Mouse (Mus musculus) lung, postnatal 10 days (tissue): ENCODE measurements around the gene Sox15.

Source experiments
- DNase-seq: peaks from one replicate; pipeline ENCODE4 v3.0.0; 2021

Sox15 gene

GRCm38 (mm10) chr11:69703814-69704612 lies 48.9 kb downstream of the Sox15 start:
- no peak for DNase-seq

DNA sequence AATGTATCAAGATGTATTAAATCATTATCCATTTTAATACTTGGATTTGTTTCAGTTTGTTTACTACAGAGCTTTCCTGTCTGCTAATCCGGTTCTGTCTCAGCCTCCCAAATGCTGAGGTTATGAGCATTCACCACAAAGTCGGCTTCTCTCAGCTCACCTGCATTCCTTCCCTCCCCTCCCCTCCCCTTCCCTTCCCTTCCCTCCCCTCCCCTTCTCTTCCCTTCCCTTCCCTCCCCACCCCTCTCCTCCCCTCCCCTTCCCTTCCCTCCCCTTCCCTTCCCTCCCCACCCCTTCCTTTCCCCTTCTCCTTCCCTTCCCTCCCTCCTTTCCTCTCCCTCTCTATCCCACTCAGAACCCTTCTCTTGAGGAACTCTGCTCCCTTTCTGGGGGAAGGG lies 49.5 kb downstream of the Sox15 start:
- no peak for DNase-seq
